Mouse (Mus musculus) left cerebral cortex, postnatal 10 days (tissue): ENCODE measurements around the gene Mrpl30. TPM values are rescaled to one million over a fixed set of nuclear protein-coding genes. Genes with fewer than 3 reads are reported as not detected.
A peak's percentile ranks its signal among the peaks of the same experiment; 100 is the strongest.

Experiments used
- DNase-seq, 2 experiments: peaks; one replicate each; pipeline ENCODE4 v3.0.0; 2021 to 2022; ENCODE audit warnings: low spot score in 2 of 2, mixed read lengths in 1 of 2; ENCODE audit errors: extremely low spot score in 1 of 2
- intact Hi-C: fragments of 180-260 bp; cut with DNase I; formaldehyde crosslinking; loops from one replicate; pipeline ENCODE4 v1.15.1; 2025
- total RNA-seq, 2 experiments: library from RNA; stranded (reverse); gene quantifications; 2 replicates each; pipeline ENCODE4 v1.2.3; 2021

Gene Mrpl30
- 100 to 1,000 TPM; 160 to 165 TPM for total RNA-seq

DNA sequence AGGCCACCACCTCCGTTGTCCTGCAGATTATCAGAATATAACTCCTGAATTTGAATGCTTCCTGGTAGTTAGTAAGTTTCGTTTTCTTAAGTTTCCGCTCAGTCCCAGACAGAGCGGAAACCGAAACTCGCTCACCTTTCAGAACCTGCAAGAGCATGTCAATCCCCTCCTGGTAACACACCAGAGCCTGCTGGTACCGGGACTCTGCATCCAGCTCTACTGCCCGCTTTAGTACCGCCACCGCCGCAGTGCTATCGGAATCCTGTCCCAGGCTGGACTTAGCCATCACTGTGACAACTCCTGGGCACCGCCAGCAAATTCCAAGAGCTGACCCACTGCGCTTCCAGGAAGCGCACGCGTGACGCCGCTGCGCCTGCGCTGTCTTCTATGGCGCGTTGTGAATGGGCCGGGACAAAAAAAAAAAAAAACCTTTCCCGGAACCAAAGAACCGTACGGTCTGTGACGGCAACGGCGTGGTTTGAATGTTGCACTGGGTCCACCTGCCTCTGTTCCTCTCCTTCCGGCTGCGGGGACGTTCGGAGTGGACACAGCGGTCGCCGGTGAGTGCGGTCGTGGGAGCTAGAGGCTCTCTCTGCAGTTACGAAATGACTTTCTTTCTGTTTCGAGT is at the start of gene Mrpl30, which contains the start of gene Mitd1:
Gene Mrpl30, plus strand, starts transcription at position 453 of the 628 bp plus-strand sequence.
Gene Mitd1, minus strand, starts transcription at position 387 of the 628 bp plus-strand sequence.
- DNase-seq: peak; percentile 90 to 92
- intact Hi-C loops: loop anchor here (2.0 kb wide), 1 partner anchor 107 kb away; the partner anchor contains the start of gene Txndc9

DNA sequence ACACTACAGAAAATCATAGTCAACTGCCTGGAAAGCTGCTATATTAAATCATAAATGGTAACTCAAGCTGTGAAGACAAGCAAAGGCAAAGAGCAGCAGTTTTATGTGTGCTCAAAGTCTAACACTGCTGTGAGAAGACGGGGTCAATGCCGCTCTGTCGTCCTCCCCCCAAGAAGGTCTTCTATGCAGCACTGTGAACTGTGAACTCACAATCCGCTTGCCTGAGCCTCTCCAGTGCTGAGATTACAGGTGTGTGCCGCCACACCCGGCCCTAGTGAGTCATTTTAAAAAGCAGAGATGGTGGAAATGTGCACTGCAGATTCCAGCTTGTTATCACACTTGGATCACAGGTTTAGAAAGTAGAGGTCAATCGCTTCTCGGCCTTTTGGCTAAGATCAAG is 43.4 kb upstream of the Mrpl30 start:
- intact Hi-C loops: no loop called here
- no peak for DNase-seq

DNA sequence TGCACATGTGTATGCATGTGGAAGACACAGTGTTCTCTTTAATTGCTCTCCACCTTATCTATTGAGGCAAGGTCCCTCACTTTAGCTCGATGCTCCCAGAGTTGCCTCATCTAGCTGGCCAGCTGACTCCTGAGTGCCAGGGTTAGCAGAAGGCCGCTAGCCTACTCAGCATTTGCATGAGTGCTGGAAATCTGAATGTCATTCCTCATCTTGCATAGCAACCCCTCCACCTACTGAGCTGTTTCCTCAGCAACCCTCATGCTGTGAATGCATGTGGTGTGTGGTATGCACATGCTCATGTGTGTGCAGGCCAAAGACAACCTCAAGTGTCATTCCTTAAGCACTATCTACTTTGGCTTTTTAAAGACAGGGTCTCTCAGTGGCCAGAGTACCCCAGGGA is 39.6 kb upstream of the Mrpl30 start:
- intact Hi-C loops: no loop called here
- DNase-seq: no peak

DNA sequence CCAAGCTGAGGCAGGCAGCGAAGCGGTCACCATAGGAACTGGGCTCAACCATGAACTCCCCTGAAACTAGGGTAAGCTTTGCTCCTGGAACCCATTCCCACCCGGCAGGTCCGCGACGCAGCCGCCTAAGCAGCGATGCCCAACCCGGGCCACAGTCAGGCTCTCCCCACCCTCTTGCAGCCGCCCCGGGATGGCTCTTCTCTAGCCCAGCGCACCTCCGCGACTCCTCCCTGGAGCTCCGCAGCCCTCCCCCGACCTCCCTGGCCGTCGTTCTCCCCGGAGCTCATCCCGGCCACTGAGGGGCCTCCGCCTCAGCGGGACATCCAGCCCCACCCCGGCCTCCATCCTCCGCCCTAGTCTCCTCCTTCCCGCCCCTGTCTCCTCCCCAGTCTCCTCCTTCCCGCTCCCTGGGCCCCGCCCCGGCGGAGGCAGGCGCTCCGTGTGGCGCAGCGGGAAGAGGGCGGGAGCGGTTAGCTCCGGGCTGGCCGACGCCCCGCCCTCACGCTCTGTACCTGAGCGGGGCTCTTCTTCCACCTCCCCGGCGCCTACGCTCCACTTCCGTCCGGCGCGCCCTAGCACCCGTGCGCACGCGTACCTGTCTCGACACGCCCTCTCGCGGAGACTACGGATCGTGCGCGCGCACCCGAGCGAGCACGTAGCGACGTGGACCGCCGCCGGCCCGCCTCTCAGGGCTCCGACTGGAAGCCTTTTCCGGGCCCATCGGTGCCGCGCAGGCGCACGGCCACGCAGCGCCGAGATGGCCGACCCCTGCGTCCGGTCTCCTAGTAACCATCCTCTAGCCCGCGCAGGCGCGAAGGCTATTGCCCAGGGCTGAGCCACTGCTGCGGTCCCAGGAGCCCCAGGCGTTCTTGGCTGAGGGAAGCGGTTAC is 25.5 kb upstream of the Mrpl30 start:
- DNase-seq: peak; percentile 99 to 100
- intact Hi-C loops: loop anchor here (2.0 to 5.0 kb wide), 2 partner anchors 138 to 187 kb away; no protein-coding TSS in a partner anchor

- intact Hi-C loops: loop anchor here (2.0 to 5.0 kb wide), 2 partner anchors 139 to 188 kb away; no protein-coding TSS in a partner anchor
- no peak for DNase-seq
Measured at GRCm38 (mm10) chr1:37865401-37866215, 24.7 kb upstream of the Mrpl30 start.

DNA sequence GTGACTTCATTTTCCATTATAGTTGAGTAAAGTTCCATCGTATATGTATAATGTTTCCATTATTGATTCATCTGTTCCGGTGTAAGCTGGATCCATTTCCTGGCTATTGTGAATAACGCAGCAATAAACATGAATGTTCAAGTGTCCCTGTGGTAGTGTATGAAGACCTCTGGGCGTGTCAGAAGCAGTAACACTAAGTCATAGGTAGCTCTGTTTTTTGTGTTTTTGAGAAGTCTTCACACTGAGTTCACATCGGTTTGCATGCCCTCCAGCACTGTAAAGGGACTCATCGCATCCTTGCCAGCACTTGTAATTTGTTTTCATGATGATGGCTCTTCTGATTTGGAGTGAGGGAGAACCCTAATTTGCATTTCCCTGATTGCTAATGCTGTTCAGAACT is 24.0 kb upstream of the Mrpl30 start, which contains the start of gene Tsga10:
Gene Tsga10, minus strand, starts transcription at position 144 of the 400 bp plus-strand sequence.
- no peak for DNase-seq
- intact Hi-C loops: loop anchor here (5.0 kb wide), 1 partner anchor 189 kb away; no protein-coding TSS in a partner anchor

DNA sequence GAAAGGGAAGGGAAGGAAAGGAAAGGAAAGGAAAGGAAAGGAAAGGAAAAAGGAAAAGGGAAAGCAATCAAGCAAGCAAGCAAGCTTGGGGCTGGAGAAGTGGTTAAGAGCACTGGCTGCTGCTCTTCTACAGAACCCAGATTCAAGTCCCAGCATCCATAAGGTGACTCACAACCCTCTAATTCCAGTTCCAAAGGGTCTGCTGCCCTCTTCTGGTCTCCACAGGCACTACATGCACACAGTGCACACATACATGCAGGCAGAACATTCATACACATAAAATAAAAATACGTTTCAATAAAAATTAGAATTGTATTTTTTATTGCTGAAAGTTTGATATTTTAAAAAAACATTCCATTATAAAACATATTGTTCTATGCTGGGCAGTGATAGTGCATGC is 23.2 kb upstream of the Mrpl30 start:
- intact Hi-C loops: loop anchor here (5.0 kb wide), 1 partner anchor 190 kb away; no protein-coding TSS in a partner anchor
- peak in 1 of 2 experiments; percentile 46 for DNase-seq

DNA sequence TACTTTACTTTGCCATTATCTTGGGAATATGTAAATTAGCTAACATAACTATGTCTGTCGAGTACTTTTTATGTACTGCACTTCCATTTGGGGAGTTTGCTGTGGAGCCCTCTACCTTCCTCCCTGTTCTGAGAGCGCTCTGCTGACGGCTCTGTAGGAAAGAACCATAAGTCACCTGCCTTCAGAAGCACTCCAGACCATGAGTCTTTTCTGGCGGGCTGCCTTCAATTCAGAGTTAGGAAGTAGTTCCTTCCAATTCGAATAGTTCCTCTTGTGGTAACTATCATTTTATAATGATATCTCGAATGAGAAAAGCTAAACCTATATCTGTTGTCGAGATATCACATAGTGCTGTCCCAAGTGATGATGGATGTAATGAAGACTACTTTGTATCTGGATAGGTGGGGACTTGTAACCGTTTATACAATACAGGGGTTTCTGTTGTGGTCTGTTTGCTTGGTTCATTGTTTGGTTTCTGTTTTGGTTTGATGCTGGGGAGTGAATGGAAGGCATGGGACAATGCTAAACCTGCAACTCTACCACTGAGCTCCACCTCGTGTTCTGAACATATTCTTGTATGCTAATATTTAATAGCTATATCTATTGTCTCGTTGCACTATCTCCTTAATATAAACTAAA is 22.5 kb upstream of the Mrpl30 start:
- intact Hi-C loops: loop anchor here (5.0 kb wide), 1 partner anchor 191 kb away; no protein-coding TSS in a partner anchor
- DNase-seq: no peak

- intact Hi-C loops: loop anchor here (5.0 kb wide), 1 partner anchor 191 kb away; no protein-coding TSS in a partner anchor
- DNase-seq: no peak
Measured at GRCm38 (mm10) chr1:37868640-37869039, 21.6 kb upstream of the Mrpl30 start.

DNA sequence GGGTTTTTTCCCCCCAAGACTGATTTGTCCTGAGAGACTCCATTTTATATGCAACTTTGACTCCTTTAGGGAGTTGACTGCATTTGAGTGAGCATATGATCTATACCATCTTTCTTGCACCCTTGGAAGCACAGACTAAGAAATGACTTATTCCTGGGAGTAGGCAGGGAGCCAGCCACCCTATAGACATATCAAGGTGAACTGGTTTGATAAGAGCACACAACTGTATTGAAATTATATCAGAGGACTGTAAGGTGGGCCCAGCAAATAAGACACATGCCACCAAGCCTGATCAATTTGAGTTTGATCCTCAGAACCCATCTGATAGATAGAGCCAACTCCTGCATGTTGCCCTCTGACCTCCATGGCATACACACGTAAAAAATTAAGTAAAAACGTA is 20.9 kb upstream of the Mrpl30 start:
- intact Hi-C loops: loop anchor here (5.0 kb wide), 1 partner anchor 192 kb away; no protein-coding TSS in a partner anchor
- no peak for DNase-seq

GRCm38 (mm10) chr1:37871704-37872103 is 18.6 kb upstream of the Mrpl30 start, which contains the start of gene Lipt1:
Gene Lipt1 (plus strand): TSS chr1:37871738.
- intact Hi-C loops: no loop called here
- DNase-seq: peak in 1 of 2 experiments; percentile 53

DNA sequence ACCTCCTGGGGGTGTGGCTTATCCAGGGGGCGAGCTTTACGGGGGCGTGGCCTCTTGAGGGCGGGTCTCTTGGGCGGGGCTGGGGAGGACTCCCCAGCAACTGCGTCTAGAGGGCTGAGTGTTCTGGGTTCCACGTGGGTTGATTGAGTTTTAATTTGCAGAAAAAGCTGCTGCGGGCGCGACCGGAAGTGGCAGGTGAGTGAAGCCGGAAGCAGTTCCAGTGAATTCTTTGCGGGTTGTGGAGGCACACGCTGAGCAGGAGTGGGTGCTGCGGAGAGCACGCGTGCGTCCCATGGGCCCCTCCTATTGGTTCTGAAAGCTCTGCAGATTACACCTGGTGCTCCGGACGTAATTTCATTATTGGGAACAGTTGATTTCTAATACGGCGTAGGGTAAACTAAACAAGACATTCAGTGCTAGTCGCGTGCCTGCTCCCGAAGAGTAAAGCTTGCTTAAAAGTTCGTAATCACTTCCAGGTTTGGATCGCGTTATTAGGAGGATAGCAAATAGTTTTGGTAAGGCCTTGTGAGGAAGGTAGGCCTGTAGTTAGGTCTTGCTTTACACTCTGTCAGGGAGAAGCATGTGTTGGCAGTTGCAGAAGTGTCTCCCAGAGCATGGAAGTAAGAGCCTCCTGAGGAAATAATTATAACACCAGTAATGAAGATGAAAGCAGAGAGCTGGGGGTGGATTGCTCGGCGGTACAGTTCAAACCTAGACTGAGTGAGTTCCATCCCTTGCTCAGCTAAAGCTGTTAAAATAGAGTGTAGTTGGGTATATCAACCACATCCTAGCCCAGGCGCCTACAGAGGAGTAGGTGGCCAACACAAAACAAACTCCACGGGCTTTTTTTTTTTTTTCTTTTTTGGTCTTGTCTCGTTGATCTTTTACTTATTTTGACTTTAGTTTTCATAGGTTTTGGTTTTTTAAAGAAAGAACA is 17.9 kb upstream of the Mrpl30 start:
- DNase-seq: peak; percentile 82 to 86
- intact Hi-C loops: no loop called here

DNA sequence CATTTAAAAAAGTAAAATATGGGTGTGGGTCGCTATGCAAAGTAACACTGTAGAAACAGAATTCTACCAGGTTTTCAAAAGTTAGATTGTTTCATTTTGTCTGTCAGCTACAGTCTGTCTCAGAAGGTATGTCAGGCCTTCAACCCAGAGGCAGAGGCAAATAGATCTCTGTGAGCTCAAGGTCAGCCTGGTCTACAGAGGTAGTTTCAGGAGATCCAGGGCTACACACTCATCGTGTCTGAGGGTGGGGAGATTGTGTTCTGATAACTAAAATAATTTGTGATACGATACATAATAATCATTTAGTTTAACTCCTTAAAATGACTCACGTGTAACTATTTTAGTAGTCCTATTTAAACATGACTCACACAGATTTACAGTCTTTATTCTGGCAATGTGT is 17.1 kb upstream of the Mrpl30 start:
- no peak for DNase-seq
- intact Hi-C loops: no loop called here

- DNase-seq: no peak
- intact Hi-C loops: no loop called here
Measured at GRCm38 (mm10) chr1:37877736-37878460, 12.4 kb upstream of the Mrpl30 start.

DNA sequence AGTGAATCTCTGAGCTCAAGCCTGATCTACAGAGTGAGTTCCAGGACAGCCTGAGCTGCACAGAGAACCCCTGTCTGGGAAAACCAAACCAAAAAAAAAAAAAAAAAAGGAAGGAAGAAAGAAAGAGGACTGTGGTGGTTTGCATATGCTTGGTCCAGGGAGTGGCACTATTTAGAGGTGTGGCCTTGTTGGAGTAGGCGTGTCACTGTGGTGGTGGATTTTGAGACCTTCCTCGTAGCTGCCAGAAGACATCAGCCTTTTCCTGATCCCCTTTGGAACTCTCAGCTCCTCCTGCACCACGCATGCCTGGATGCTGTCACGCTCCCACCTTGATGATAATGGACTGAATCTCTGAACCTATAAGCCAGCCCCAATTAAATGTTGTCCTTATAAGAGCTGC is 6.9 kb upstream of the Mrpl30 start:
- DNase-seq: no peak

GRCm38 (mm10) chr1:37884451-37884850 is 5.8 kb upstream of the Mrpl30 start:
- intact Hi-C loops: no loop called here
- DNase-seq: no peak

More for the DNA sequence above, 6.9 kb upstream of the Mrpl30 start:
- intact Hi-C loops: no loop called here
